Mouse (Mus musculus): ENCODE results near the gene Cbfb. TPM values are rescaled to one million over a fixed set of nuclear protein-coding genes. Genes with fewer than 3 reads are reported as not detected.
"Not testable (repeated sequence)": the region's sequence is repeated elsewhere in the genome, so short reads cannot be mapped to it uniquely, and the experiment has no call there.

The Cbfb gene
- total RNA-seq, 2 experiments from 2014 or later: 20.7 to 23.1 TPM

DNA sequence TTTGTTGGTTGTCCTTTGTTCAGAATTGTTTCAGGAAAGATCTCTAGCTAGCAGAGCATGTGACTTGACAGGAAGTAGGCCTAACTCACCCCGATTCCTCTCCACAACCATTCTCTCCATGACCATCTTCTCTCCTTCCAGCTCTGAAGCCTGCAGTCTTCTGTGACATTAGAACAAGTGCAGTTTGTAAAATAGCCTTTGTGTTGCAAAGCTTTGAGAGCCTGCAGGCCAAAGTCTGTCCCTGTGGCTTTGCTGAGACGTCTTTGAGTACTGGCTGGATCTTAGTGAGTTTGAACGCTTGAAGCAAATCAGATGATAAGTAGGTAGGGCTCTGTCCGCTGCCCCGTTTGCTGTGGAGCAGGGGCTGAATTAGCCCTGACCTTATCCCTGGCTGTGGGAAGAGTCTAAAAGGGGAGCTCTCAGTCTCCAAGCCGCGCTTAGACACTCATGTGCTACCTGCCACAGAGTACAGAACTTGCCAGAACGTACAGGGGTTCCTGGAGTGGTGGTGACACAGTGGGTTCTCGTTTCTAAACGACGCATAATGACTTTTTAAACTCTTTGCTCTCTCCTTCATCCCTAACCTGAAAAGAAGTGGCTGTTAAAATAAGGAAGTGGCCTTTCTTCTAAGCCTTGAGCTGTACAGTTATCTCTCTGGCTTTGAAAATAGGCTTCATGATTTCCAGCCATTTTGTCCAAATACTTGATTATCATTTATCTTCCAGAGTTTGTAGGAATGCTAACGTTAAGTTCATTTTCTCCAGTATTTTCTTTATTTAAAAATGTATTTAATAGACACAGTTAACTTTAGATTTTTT is 61.2 kb downstream of the Cbfb start:
- intact Hi-C loops (cut with DNase I): no loop called here
- DNase-seq (ENCODE audit: low spot score in 2 of 2): no peak

DNA sequence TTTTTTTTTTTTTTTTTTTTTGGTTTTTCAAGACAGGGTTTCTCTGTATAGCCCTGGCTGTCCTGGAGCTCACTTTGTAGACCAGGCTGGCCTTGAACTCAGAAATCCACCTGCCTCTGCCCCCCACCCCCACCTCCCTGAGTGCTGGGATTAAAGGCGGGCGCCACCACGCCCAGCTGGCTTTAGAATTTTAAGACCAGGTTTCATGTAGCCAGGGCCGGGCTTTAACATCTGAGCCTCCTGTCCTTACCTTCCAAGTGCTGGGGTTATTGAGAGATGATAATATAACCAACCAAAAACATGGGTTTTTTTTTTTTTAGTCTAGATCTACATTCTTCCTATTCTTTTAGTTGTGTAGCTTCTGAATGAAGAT is 61.8 kb downstream of the Cbfb start:
- intact Hi-C loops (cut with DNase I); DNase-seq (ENCODE audit: low spot score in 2 of 2): not testable (repeated sequence)

DNA sequence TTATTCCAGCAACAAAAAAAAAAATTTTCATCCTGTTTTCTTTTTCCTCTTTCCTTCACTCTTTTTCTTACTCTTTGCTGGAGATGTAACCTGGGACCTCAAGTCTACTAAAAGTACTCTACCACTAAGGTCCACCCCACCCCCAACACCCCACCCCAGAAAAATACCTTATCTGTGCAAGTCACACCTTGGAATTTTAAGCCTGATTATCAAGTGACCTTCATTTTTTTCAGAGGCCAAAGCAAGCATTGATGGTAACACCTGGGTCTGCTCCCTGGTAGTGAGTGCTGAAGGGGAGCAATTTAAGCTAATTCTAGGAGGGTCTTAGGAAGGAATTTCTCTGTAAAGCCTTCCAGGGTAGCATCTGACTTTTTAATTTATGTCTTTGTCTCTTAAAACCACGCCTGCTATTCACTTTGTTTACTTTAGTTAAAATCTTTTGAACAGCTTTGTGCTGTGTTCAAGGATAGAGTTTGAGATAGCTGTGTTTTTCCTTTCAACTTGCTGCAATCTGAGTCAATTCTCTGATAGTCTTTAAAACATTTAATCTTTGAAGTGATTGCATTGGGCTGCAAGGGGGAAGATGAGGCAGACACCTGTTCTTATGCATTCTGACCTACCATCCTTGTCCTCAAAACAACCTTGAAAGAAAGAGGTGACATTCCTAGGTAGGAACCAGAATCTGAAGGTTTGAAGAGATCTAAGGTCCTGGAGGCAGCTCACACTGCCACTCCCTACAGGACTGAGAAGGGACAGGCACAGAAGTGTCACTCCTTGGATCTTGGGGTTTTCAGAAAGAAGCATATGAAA is 62.9 kb downstream of the Cbfb start:
- intact Hi-C loops (cut with DNase I): no loop called here
- DNase-seq (ENCODE audit: low spot score in 2 of 2): no peak

DNA sequence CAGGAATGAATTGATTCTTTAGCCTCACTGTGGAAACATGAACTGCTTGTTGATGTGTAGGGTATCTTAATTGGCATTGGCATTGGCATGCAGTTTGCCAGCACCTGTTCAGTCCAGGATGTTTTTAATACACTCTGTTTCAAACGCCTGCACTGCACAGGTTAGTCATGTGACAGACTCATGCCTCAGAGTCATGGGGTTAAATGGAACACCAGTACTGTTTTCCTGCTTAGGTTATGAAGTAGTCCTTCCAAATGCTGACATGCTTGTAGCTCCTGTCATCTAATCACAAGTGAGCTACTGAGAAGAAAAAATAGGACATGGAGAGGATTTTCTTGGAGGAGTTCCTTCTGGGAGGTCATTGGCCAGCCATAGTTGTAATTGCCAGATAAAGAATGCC is 64.7 kb downstream of the Cbfb start:
- intact Hi-C loops (cut with DNase I): no loop called here
- DNase-seq (ENCODE audit: low spot score in 2 of 2): no peak

DNA sequence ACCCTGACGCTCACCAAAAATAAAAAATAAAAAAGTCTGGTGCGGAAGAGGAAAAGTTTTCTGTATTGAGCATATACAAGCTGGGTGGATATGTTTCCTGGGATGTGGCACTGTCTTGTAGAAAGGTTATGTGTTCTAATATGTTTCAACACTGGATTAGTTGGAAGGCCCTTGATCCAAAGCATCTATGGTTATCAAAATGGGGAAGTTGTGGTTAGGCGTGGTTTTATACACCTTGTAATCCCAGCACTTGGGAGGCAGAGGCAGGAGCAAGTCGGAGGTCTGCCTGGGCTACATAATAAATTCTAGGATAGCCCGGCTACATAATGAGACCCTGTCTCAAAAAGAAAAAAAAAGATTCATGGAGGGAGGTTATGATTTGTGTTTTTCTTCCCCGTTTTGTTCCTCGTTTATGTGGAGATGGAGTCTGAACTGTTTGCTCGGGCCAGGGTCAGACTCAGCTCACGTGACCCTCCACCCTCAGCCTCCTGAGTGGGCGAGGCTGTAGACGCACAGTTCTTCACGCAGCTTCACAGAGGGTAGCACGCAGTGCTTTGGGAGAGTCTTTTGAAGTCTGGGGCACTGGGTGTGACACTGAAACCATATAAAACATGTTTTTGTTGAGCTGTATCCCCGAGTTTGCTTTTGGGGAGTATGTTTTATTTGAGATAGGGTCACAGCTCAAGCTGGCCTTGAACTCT is 67.1 kb downstream of the Cbfb start:
- no peak for DNase-seq (ENCODE audit: low spot score in 2 of 2)
- intact Hi-C loops (cut with DNase I): no loop called here

DNA sequence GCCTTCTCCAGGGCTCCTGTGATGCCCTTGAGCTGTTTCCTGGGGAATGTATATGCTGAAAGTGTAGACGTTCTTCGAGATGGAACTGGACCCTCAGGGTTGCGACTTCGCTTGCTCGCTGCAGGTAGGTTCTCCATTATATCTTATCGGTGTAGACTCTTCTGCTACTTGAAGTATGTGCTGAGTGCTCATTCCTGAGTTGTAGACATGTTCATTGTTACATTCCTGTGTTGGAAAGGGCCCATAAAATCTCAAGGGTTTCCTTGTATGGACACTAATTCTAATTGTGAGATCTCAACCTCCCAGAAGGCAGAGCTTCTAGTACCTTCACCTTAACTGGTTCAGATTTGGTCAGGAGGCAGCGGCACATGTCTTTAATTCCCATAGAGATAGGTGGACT is 70.5 kb downstream of the Cbfb start:
- intact Hi-C loops (cut with DNase I): no loop called here
- no peak for DNase-seq (ENCODE audit: low spot score in 2 of 2)

DNA sequence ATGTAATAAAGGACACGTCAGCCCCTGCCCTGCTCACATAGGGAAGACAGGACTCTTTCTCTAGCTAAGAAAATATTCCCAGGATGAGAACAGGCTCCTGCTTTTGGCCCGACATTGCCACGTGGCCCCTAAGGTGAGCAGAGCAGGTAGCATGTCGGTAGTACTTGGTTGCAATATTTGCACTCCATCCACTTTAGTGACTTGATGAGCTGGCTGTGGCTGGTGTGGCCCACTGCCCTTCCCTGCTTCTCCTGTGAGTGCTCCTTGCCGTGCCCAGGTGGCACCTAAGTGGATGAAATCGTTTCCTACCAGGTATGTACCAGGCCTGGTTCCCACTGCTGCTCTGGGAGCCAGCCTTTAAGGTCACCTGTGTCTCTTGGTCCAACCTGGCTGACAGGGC is 81.5 kb downstream of the Cbfb start:
- intact Hi-C loops (cut with DNase I): no loop called here
- no peak for DNase-seq (ENCODE audit: low spot score in 2 of 2)

DNA sequence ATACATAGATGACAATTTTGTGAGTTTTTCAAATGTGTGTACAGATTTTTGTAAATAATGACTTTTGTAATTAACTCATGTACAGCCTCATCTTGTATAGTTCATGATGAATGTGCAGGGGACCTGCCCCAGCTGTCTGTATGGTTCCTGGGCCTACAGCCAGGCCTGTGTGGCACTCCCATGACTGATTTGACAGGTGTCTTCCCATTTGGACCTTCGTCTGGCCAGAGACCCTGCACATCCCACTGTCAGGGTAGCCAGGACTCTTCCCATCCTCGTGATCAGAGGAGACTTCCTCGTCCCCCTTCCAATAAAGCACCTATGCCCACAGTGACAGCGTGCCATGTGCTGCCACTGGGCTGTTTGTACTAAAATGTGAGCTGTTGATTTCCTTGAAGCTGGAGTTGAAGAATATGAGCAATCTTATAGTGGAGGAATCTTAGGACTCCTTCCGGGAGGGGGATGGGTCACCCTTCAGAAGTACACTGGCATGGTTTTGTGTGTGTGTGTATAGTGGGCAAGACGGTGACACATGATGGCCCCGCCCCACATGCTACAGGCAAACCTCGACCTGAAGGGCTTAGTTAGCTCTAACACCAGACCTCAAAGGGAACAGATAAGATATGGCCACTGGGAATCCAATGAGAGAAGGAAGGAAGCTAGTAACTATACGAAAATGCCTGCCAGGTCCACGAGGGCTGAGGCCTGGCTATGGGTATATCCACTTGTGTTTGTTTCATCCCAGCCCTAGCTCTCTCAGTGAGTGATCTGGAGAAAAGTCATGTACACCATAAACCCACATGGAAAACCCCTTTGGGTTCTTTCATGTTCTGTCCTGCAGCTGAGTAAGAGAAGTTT is 82.4 kb downstream of the Cbfb start:
- intact Hi-C loops (cut with DNase I): no loop called here
- no peak for DNase-seq (ENCODE audit: low spot score in 2 of 2)

DNA sequence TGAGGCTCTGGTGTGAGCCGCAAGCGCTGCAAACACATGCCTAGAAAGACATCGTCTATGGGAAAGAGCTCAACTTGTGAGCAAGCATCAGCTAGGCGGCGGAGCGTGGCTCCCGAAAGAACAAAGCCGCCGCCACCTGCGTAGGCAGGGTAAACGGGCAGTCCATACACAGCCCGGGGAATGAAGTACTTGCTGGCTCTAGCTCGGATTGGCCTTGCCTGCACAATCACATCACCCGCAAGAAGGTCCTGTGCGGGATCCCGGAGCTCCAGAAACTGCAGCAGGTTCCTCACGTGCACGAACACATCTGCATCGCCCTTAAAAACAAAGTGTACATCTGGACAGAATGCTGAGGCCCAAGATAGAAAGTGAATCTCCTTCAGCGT is 83.3 kb downstream of the Cbfb start:
- no peak for DNase-seq (ENCODE audit: low spot score in 2 of 2)
- intact Hi-C loops (cut with DNase I): no loop called here

DNA sequence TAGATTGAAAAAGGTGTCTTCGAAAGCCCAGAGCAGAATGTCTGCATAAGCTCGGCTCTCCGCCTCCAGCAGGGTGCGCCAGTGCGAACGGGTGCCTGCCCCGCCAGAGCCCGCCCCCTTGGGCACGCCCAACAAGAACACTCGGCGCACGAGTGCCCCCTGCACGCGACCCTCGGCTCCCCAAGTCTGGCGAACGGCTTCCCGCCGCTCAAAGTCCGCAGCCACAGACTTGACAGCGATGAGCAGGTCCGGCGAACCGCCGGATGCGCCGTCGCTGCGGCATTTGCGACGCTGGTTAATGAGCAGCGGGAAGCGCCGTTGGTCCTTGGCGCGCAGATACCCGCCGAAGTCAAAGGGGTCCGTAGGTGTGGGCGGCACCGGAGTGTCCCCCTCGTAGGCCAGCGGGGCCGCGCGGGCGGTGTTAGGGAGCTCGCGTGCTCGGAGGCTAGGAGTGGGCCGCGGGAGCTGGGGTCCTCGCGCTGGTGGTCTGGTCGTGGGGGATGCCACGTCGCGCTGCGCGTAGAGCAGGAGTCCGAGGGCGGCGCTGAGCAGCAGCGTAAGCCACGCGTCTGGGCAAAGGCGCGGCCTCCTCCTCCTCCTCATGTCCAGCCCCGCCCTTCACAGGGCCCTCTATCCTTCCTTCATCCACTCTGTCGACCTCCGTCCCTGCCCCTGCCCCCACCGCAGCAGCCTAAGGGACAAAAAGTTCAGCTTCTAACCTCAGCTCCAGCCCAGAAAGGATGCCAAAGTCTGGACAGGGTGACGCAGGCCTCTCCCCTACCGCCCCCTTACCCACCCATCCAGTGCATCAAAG is 83.9 kb downstream of the Cbfb start:
- intact Hi-C loops (cut with DNase I): no loop called here
- DNase-seq (ENCODE audit: low spot score in 2 of 2): peak; percentile 89 to 92

DNA sequence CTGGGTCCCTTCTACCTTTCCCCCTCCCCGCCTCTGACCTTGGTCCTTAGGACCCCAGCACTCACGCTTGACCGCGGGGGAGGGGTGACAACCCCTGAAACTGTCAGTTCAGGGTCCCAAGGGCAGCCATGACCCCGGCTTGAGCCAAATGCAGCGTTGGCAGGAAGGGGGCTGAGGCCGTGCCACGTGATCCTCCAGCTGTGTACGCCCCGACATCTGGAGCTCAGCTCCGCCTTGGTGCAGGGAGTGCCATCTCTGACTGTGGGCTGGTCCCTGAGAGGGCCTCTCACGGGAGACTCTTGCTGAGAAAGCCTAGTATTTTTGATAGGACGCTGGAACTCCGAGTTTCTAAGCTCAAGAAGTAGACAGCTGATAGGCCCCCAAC is 84.5 kb downstream of the Cbfb start, which contains the start of gene B3gnt9:
Gene B3gnt9, minus strand, starts transcription at position 188 of the 385 bp plus-strand sequence.
- DNase-seq (ENCODE audit: low spot score in 2 of 2): peak in 1 of 2 experiments; percentile 45
- intact Hi-C loops (cut with DNase I): no loop called here

DNA sequence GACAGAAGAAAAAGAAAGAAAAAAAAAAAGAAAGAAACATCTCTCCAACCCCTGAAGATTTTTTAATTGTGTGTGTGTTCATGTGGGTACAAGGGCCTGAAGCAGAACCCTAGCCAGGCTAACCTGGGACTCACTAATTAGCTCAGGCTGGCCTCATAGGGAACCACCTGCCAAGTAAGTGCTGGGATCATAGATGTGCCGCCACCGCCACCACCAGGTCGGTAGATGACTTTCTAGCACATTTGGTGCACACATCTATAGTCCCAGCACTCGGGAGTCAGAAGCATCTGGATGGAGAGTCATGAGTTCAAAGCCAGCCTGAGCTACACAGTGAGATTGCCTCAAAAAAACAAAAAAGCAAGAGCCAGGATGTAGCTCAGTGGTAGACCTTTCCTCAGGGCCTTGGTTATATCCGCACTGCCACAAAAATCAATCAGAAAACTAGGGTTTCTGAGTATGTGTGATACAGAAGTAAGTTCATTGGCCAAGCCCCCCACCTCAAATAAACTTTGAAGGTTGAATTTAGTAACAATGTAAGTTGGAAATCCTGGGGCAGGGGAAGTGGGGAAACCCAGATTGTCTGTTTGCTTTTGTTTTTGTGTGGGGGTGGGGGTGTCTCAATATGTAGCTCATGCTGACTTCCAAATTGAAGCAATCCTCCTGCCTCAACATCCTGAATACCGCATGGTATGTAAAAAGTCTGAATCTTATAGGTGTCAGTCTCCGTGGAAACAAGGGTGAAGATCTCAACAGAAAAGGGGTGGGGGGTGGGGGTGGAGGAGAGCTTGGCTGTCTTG is 87.0 kb downstream of the Cbfb start:
- intact Hi-C loops (cut with DNase I): no loop called here
- DNase-seq (ENCODE audit: low spot score in 2 of 2): no peak

DNA sequence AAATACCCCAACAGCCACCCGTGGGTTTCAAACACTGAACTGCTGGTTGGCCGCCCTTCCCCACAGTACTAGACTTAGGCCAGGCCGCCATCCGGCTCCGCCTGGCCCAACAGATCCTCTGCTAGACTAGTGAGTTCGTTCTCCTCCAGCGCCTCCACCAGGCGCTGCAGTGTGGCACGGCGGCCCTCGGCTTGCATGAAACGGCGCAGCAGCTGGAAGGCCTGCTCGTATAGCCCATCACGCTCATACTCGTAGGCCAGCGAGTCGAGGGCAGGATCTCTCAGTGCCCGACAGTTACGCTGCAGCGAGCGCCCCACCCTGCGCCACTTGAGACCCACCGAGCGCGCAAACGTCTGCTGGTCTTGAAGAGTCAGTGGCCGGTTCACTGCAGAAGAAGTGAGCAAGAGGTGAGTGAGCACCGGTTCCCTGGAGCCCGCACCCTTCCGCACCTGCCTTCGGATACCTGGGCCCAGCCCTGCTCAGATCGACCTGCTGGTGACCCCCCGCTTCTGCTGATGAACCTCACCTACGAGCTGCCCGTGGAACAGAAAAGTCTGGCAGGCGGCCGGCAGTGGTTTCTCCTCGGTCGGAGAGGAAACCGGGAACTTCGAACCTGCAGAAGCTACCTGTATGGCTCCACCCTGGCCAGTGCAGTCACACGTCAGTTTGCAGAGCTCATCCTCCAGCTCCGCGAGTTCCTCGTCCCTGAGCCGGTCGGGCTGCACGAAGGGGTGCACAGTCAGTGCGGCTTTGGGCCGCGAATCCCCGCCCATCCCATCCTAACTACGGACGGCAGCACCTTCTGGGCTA is 88.6 kb downstream of the Cbfb start:
- DNase-seq (ENCODE audit: low spot score in 2 of 2): no peak
- intact Hi-C loops (cut with DNase I): no loop called here

DNA sequence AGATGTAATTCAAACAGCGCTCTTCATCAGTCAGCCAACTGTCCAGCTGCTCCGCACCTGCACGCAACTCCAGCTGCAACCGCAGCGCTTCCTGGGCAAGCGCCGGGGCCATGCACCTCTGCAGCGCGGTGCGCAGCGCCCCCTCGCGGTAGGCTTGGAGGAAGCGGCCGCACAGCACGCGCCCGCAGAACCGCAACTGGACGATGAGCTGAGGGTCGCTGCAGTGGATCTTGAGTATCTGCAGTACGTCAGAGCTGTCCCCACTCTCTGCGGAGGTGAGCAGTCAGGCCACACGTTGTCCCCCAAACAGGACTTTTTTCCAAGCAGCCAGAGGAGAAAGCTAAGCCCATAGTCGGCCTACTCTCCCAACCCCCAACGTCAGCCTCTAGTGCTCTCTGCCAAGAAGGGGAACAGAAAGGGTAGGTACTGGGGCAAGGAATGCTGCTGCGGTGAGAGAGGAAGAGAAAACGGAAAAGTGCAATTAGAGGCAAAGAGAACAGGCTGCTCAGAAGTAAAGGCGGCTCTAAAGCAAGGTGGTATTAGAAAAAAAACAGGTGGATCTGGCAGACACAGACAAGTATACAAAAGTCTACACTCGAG is 89.3 kb downstream of the Cbfb start:
- peak; percentile 59 to 69 for DNase-seq (ENCODE audit: low spot score in 2 of 2)
- intact Hi-C loops (cut with DNase I): no loop called here

DNA sequence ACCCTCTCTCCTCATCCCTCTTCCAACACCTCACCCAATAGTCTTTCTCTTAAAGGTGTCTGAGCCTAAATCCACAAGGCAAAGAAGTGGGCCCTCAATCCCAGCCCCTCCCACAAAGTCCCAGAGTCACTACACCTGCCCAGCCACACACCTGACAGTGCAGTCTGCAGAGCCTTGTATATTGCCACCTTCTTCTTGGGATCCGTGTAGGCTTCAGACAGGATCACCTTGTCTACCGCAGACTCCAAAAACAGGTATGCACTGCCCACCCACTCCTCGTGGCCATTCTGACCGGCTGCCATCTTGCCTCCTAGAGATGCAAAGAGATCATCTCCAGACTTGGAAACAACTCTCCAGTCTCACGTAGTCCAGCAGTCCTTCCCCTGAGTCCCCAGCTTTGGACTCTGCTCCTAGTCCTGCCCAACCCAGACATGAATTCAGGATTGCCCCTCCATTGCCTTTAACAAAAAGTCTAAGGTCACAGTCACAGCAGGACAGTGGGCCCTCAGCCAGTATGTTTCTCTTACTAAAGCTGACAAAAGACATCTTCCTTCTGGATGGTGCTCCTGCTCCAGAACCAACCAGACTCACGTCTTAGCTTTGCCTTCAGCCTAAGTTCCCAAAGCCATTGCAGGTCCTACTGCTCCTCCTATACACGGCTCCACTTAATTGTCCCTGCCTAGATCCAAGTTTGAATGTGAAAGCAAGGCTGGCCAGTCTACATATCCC is 90.1 kb downstream of the Cbfb start:
- intact Hi-C loops (cut with DNase I): no loop called here
- no peak for DNase-seq (ENCODE audit: low spot score in 2 of 2)

All from left cerebral cortex, postnatal 14 days (tissue).